Mouse (Mus musculus) MN1 (cell line): Measurements from ENCODE around the gene Cnot8.

Source experiments
- DNase-seq: peaks from one replicate; pipeline ENCODE4 v3.0.0-alpha.2; 2016; ENCODE audit warnings: low spot score

Gene Cnot8

DNA sequence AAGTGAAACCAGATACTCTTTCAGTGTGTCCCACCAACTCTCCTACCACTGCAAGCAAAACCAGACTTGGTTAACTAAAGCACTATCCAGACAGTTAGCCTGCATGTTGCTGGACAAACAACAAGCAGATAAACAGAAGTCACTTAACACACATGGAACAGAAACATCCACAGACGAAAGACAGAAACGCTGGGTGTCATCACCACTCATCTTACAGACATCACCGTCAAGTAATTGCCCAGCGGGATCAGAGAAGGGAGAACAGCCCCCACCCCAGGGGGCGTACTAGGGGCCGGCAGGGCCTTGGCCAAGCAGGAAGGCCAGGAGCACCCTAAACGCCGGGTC is 63.8 kb downstream of the Cnot8 start:
- no peak for DNase-seq
